ENCODE assay signal across 8 mouse cellular contexts in the genomic region with DNA sequence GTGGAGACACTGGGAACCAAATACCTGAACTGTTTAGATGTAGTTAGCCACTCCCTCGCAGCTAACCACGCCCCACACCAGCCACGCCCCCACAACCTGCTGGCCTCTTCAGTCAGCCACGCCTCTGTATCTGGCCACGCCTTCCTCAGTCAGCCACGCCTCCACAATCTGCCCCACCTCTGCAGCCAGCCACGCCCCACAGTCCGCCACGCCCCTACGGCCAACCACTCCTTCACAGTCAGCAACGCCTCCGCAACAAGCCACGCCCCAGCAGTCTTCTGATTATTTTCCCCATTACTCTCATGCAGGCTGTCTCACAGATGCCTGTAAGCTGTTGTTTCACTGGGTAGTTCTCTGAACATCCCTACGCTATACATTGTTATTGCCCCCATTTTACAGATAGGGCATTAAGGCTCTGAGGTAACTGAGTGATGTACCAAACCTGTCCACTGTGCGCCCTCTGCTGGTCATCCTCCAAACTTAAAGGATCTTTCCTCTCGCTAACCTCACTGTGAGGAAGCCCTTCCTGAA. TPM values are rescaled to one million over a fixed set of nuclear protein-coding genes. Genes with fewer than 3 reads are reported as not detected.
A peak's percentile ranks its signal among the peaks of the same experiment; 100 is the strongest.
DNase-seq lines count a peak whose midpoint lies in the region; ATAC-seq and TF ChIP-seq lines count a peak whose summit lies in the region.

No protein-coding gene starts in this region.

- H3K4me2 ChIP-seq in limb, embryonic 11.5 days (ENCODE audit: low read depth, severe bottlenecking), result no peak overlapping the region
- H3K4me2 ChIP-seq in midbrain, postnatal 0 days (ENCODE audit: low read depth, low read length, poor library complexity, severe bottlenecking), result no peak overlapping the region

- DNase-seq in left cerebral cortex, adult 2 months (ENCODE audit: extremely low spot score in 1 of 2, low spot score in 2 of 2), result peak; percentile 23 to 46
- DNase-seq in left cerebral cortex, adult 8-10 months (ENCODE audit: low spot score in 2 of 2), result no peak
- peak; percentile 39 for DNase-seq in Muller cell, postnatal 12 days (ENCODE audit: inconsistent ontology term)
- peak; percentile 38 for DNase-seq in embryo, embryonic 11.5 days (ENCODE audit: low read depth, low spot score)
- peak; percentile 26 to 51 for DNase-seq in heart, postnatal 36 days
- DNase-seq in limb, embryonic 11.5 days (ENCODE audit: low spot score), result peak; percentile 75
- peak; percentile 60 for DNase-seq in midbrain, postnatal 0 days (ENCODE audit: low spot score)
- DNase-seq in thymus, adult 2 months, result peak; percentile 70

- H3K4me3 ChIP-seq in left cerebral cortex, adult 2 months, result no peak overlapping the region
- H3K4me3 ChIP-seq in limb, embryonic 11.5 days (ENCODE audit: low read depth, low read length), result no peak overlapping the region
- no peak overlapping the region for H3K4me3 ChIP-seq in midbrain, postnatal 0 days (ENCODE audit: low read depth, low read length)
- no peak overlapping the region for H3K4me3 ChIP-seq in thymus, adult 2 months (ENCODE audit: control insufficient read depth, insufficient read depth, low read length)

- H3K27ac ChIP-seq in left cerebral cortex, adult 2 months, result no peak overlapping the region
- no peak overlapping the region for H3K27ac ChIP-seq in limb, embryonic 11.5 days (replicated peaks; ENCODE audit: low read depth, low read length)
- no peak overlapping the region for H3K27ac ChIP-seq in midbrain, postnatal 0 days (ENCODE audit: low read depth, low read length)
- H3K27ac ChIP-seq in thymus, adult 2 months (ENCODE audit: control insufficient read depth, insufficient read depth, low read length), result no peak overlapping the region

- intact Hi-C loops in left cerebral cortex, adult 2 months (cut with DNase I), result no loop called here
- intact Hi-C loops in heart, postnatal 36 days (cut with DNase I), result no loop called here

- peak; percentile 65 for TF ChIP-seq CTCF in left cerebral cortex, adult 2 months (IDR thresholded peaks at IDR 0.05)
- peak; percentile 74 for TF ChIP-seq CTCF in midbrain, postnatal 0 days (IDR thresholded peaks at IDR 0.05)
- 0 out of 2 replicates have a peak, but pooled peaks have one; percentile 10 for TF ChIP-seq CTCF in thymus, adult 2 months (IDR thresholded peaks at IDR 0.05; ENCODE audit: borderline replicate concordance, control insufficient read depth, extremely low read depth, insufficient read depth, low read length, poor library complexity)

- H3K9ac ChIP-seq in limb, embryonic 11.5 days (ENCODE audit: low read length), result no peak overlapping the region
- H3K9ac ChIP-seq in midbrain, postnatal 0 days (replicated peaks; ENCODE audit: low read length, poor library complexity, severe bottlenecking), result no peak overlapping the region

- H3K9me3 ChIP-seq in limb, embryonic 11.5 days (ENCODE audit: control insufficient read depth, low read length), result no peaks in the 10 kb centered on the region
- no peaks in the 10 kb centered on the region for H3K9me3 ChIP-seq in midbrain, postnatal 0 days (ENCODE audit: low read length)

- H3K27me3 ChIP-seq in limb, embryonic 11.5 days (ENCODE audit: control insufficient read depth, insufficient read depth, low read length), result no peaks in the 10 kb centered on the region
- no peaks in the 10 kb centered on the region; the same call in 1 of the 2 replicates for H3K27me3 ChIP-seq in midbrain, postnatal 0 days (ENCODE audit: insufficient read depth, low read length)
- no peaks in the 10 kb centered on the region for H3K27me3 ChIP-seq in thymus, adult 2 months (ENCODE audit: control insufficient read depth, insufficient read depth, low read length)

- no peak for TF ChIP-seq POLR2A in thymus, adult 2 months (IDR thresholded peaks at IDR 0.05; ENCODE audit: control insufficient read depth, extremely low read depth, insufficient read depth, low read length, poor library complexity)

- no peaks in the 10 kb centered on the region for H3K36me3 ChIP-seq in limb, embryonic 11.5 days (ENCODE audit: control insufficient read depth, insufficient read depth, low read length)
- no peaks in the 10 kb centered on the region for H3K36me3 ChIP-seq in midbrain, postnatal 0 days (ENCODE audit: insufficient read depth, low read length)
- H3K36me3 ChIP-seq in thymus, adult 2 months (ENCODE audit: control insufficient read depth, insufficient read depth, low read length), result no peaks in the 10 kb centered on the region

- no peak for ATAC-seq in limb, embryonic 11.5 days (ENCODE audit: insufficient number of reproducible peaks, low FRiP score, low TSS enrichment, low read depth)
- peak; percentile 20; the same call in 1 of the 2 replicates for ATAC-seq in midbrain, postnatal 0 days (ENCODE audit: low FRiP score)

- H3K4me1 ChIP-seq in limb, embryonic 11.5 days (ENCODE audit: control insufficient read depth, insufficient read depth, low read length), result no peaks in the 10 kb centered on the region
- H3K4me1 ChIP-seq in midbrain, postnatal 0 days (ENCODE audit: insufficient read depth, low read length), result no peaks in the 10 kb centered on the region
- no peaks in the 10 kb centered on the region; the same call in 1 of the 2 replicates for H3K4me1 ChIP-seq in thymus, adult 2 months (replicated peaks; ENCODE audit: control insufficient read depth, insufficient read depth, low read length)

- 18% methylated on average over 16 of the region's 16 CpGs for WGBS in limb, embryonic 11.5 days
- whole genome bisulfite sequencing in midbrain, postnatal 0 days, result 22% methylated on average over 16 of the region's 16 CpGs
- WGBS in thymus, adult 2 months, result 60% methylated on average over 16 of the region's 16 CpGs

RNA-seq across cellular contexts. Expression of gene Dgcr6, which starts 16.2 kb away (rescaled TPM):
- 10 to 100 TPM; 96.1 to 96.8 TPM for total RNA-seq in left cerebral cortex, adult 2 months (2021)
- 10 to 100 TPM; 69.8 to 89.4 (median 80.6) TPM for total RNA-seq in left cerebral cortex, adult 8-10 months (2022)
- 10 to 100 TPM; 43.2 to 44.0 TPM for total RNA-seq in heart, postnatal 36 days (2021)
- polyA plus RNA-seq in limb, embryonic 11.5 days (2014; fragmentation: Nextera tagmentation; extraction: Ambion mirVana), result 130 and 135 TPM in 2 replicates
- total RNA-seq in midbrain, postnatal 0 days (2014; rRNA removed), result 64.0 and 68.5 TPM in 2 replicates
- polyA plus RNA-seq in midbrain, postnatal 0 days (2015; fragmentation: Nextera tagmentation; extraction: Ambion mirVana), result 164 and 172 TPM in 2 replicates
- 110 and 117 TPM in 2 replicates for polyA plus RNA-seq in thymus, adult 2 months (2012; rRNA removed)

RNA-seq across cellular contexts. Expression of gene Prodh, which starts 53.5 kb away (rescaled TPM):
- 10 to 100 TPM; 38.9 to 40.8 TPM for total RNA-seq in left cerebral cortex, adult 2 months (2021)
- 10 to 100 TPM; 27.2 to 45.1 (median 31.8) TPM for total RNA-seq in left cerebral cortex, adult 8-10 months (2022)
- total RNA-seq in heart, postnatal 36 days (2021), result 10 to 100 TPM; 23.6 to 28.4 TPM
- 15.0 and 15.9 TPM in 2 replicates for polyA plus RNA-seq in limb, embryonic 11.5 days (2014; fragmentation: Nextera tagmentation; extraction: Ambion mirVana)
- 11.1 and 14.8 TPM in 2 replicates for total RNA-seq in midbrain, postnatal 0 days (2014; rRNA removed)
- 5.4 and 6.8 TPM in 2 replicates for polyA plus RNA-seq in midbrain, postnatal 0 days (2015; fragmentation: Nextera tagmentation; extraction: Ambion mirVana)
- polyA plus RNA-seq in thymus, adult 2 months (2012; rRNA removed), result 74.1 and 84.2 TPM in 2 replicates

RNA-seq across cellular contexts. Expression of gene Vpreb2, which starts 56.3 kb away (rescaled TPM):
- total RNA-seq in left cerebral cortex, adult 2 months (2021), result not detected
- total RNA-seq in left cerebral cortex, adult 8-10 months (2022), result under 1 TPM in 1 of 4 experiments, not detected in 3; 0.59 TPM
- not detected for total RNA-seq in heart, postnatal 36 days (2021)
- not detected in 2 replicates for polyA plus RNA-seq in limb, embryonic 11.5 days (2014; fragmentation: Nextera tagmentation; extraction: Ambion mirVana)
- total RNA-seq in midbrain, postnatal 0 days (2014; rRNA removed), result not detected in 2 replicates
- not detected in 2 replicates for polyA plus RNA-seq in midbrain, postnatal 0 days (2015; fragmentation: Nextera tagmentation; extraction: Ambion mirVana)
- polyA plus RNA-seq in thymus, adult 2 months (2012; rRNA removed), result 0.49 TPM in 1 of 2 replicates, not detected in the other

Comparison
In these comparisons a context has a peak if more than half of its experiments do, and no peak if none do; other contexts are left out.
1. DNase-seq: peak in left cerebral cortex, adult 2 months (2 of 2), Muller cell, postnatal 12 days (single experiment), embryo, embryonic 11.5 days (single experiment), heart, postnatal 36 days (2 of 2), limb, embryonic 11.5 days (single experiment), midbrain, postnatal 0 days (single experiment) and thymus, adult 2 months (single experiment); none in left cerebral cortex, adult 8-10 months (0 of 2).
2. CTCF ChIP-seq: peak in every context shown above with its lines; median percentile 74 in midbrain, postnatal 0 days; 65 in left cerebral cortex, adult 2 months; 10 in thymus, adult 2 months.